Mouse (Mus musculus) liver, embryonic 16.5 days (tissue): ENCODE data around the gene Asap2. TPM values are rescaled to one million over a fixed set of nuclear protein-coding genes. Genes with fewer than 3 reads are reported as not detected.
A peak's percentile ranks its signal among the peaks of the same experiment; 100 is the strongest.
"Not testable (repeated sequence)": the region's sequence is repeated elsewhere in the genome, so short reads cannot be mapped to it uniquely, and the experiment has no call there.

ENCODE experiments used
- ATAC-seq: fragments of 200-750 bp; cut with Nextera tagmentation; 2 replicates; pipeline ENCODE4 v1.8.0; 2017; ENCODE audit warnings: low read depth, mild to moderate bottlenecking, moderate number of reproducible peaks, moderate library complexity
- H3K27ac ChIP-seq: fragments of 300-500 bp; sonication (generic); 2 replicates; pipeline ENCODE4 v1.5.1; 2014; ENCODE audit warnings: mild to moderate bottlenecking, low read length
- H3K27me3 ChIP-seq: fragments of 300-500 bp; sonication (generic); 2 replicates; pipeline ENCODE4 v1.6.1; 2014; ENCODE audit warnings: low read depth, low read length, mixed read lengths; ENCODE audit not compliant: control insufficient read depth, insufficient read depth
- H3K36me3 ChIP-seq: fragments of 300-500 bp; sonication (generic); 2 replicates; pipeline ENCODE4 v1.6.1; 2014; ENCODE audit warnings: mild to moderate bottlenecking; ENCODE audit not compliant: control insufficient read depth, insufficient read depth
- H3K4me1 ChIP-seq: fragments of 300-500 bp; sonication (generic); 2 replicates; pipeline ENCODE4 v1.6.1; 2014; ENCODE audit warnings: low read depth, low read length, mixed read lengths; ENCODE audit not compliant: control insufficient read depth
- H3K4me2 ChIP-seq: fragments of 300-500 bp; sonication (generic); 2 replicates; pipeline ENCODE4 v1.6.1; 2014; ENCODE audit warnings: low read depth, low read length, mixed read lengths
- H3K4me3 ChIP-seq: fragments of 300-500 bp; sonication (generic); 2 replicates; pipeline ENCODE4 v1.5.1; 2014; ENCODE audit warnings: low read depth, mild to moderate bottlenecking, low read length
- H3K9ac ChIP-seq: fragments of 300-500 bp; sonication (generic); 2 replicates; pipeline ENCODE4 v1.6.1; 2014; ENCODE audit warnings: low read depth, low read length
- H3K9me3 ChIP-seq: fragments of 300-500 bp; sonication (generic); replicated peaks from 2 replicates; pipeline ENCODE4 v1.6.1; 2016; ENCODE audit warnings: low read length; ENCODE audit not compliant: control insufficient read depth
- WGBS: fragments of 180-500 bp; shearing (Covaris S2); extraction: QIAGEN DNeasy Blood & Tissue Kit; methylation state at CpG from one replicate; pipeline ENCODE4 v1.1.7; 2014; ENCODE audit not compliant: insufficient replicate concordance; 5-methylcytosine and 5-hydroxymethylcytosine counted together
- polyA plus RNA-seq: library from polyadenylated mRNA; unstranded; fragments of >200 nt; fragmentation: Nextera tagmentation; extraction: Ambion mirVana; gene quantifications from 2 replicates; pipeline ENCODE4 v1.2.1, GENCODE M21; 2015

Asap2 gene
- polyA plus RNA-seq, 1 experiment from 2014 or later = 1.5 TPM

DNA sequence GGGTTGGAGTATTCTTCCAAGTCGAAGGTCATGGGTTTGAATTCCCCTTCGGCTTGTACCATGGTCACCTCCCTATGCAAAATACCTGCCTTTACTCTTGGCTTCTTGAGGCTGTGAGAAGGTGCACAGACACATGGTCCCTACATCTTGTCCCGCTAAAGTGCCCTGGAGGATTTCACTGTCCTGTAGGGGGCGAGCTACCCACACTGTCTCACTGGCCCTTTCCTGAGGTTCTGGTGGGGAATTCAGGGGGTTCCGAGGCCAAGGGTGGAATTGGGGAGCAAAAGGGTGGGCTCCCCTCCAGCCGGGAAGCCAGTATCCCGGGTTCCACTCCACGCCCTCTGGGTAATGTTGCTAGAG lies 120.8 kb downstream of the Asap2 start:
- Histone ChIP-seq H3K4me2 (peak overlapping the region; percentile 83), H3K27me3 (peaks cover 15% of the 10 kb centered on the region), H3K4me3 (peak overlapping the region; percentile 65), H3K9ac (peak overlapping the region; percentile 55)
- H3K36me3 ChIP-seq, H3K27ac ChIP-seq, H3K9me3 ChIP-seq, H3K4me1 ChIP-seq: not testable (repeated sequence)
- ATAC-seq = peak; percentile 44; the same call in 1 of the 2 replicates
- WGBS = under 1% methylated on average over 8 of the region's 8 CpGs

DNA sequence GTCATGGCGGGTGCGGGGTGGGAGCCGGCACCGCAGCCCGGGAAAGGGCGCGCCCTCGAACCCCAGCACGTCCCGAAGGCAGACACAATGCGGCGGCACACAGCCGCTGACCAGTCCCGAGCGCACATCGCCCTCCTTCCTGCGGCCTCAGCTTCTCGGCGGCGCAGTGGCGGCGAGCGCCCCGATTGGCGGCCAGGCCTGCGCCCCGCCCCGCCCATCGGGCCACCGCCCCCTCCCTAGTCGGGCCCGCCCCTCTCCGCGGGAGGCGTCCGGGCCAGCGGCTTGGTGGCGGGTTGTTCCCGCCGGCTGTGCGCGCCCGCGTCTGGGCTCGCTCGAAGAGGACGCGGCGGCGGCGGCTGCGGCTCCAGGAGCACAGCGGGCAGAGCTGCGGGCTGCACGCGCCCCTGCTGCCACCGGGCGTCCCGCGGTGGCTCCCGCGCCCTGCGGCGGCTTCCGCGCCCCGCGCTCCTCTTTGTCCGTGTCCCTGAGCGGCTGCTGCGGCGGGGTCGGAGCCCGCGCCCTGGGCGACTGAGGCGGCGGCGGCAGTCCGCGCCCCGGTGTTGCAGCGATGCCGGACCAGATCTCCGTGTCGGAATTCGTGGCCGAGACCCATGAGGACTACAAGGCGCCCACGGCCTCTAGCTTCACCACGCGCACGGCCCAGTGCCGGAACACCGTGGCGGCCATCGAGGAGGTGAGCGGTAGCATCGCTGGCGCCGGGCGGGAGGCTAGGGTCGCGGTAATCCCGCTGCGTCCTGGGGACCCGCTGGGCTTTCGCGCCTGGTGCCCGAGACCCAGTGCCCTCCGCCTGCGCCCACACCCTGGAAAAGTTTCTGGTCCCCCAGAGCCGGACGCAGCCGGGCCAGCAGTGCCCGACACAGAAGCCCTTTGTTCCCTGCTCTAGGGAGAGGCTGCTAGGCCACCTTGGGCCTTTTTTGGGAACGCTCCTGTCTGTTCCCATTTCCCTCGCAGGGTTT lies 121.5 kb downstream of the Asap2 start:
- ATAC-seq = peak; percentile 98
- Histone ChIP-seq H3K27ac (no peak overlapping the region), H3K27me3 (peaks cover 15% of the 10 kb centered on the region), H3K9me3 (no peaks in the 10 kb centered on the region), H3K9ac (peak overlapping the region; percentile 55), H3K36me3 (no peaks in the 10 kb centered on the region), H3K4me3 (peak overlapping the region; percentile 65), H3K4me2 (peak overlapping the region; percentile 83), H3K4me1 (no peaks in the 10 kb centered on the region; the same call in 1 of the 2 replicates)
- under 1% methylated on average over 102 of the region's 118 CpGs for WGBS

DNA sequence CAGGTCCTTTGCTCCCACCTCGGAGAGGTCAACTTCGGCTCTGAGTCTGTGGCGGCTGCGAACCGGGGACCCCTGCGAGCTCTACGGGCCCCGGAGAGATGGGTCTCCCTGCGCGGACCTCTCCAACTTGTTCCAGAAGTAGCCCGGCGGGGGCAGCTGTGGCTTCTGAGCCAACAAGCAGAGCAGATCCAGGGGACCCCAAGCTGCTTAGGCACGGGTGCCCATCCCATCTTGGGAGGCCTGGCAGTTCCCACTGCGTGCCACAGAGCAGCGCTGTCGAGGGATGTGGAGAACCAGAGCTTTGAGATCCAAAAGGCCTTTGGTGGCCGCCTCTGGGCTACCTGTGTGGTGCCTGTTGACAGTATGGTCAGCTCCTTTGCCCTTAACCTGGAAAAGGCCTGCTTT lies 122.2 kb downstream of the Asap2 start:
- H3K36me3 ChIP-seq = no peaks in the 10 kb centered on the region
- H3K27me3 ChIP-seq = peaks cover 15% of the 10 kb centered on the region
- H3K9me3 ChIP-seq = no peaks in the 10 kb centered on the region
- H3K4me3 ChIP-seq = peak overlapping the region; percentile 65
- peak overlapping the region; percentile 51; the same call in 1 of the 2 replicates for H3K9ac ChIP-seq
- peak overlapping the region; percentile 83 for H3K4me2 ChIP-seq
- no peak overlapping the region for H3K27ac ChIP-seq
- WGBS = under 1% methylated on average over 17 of the region's 17 CpGs
- H3K4me1 ChIP-seq = no peaks in the 10 kb centered on the region; the same call in 1 of the 2 replicates
- no peak for ATAC-seq

DNA sequence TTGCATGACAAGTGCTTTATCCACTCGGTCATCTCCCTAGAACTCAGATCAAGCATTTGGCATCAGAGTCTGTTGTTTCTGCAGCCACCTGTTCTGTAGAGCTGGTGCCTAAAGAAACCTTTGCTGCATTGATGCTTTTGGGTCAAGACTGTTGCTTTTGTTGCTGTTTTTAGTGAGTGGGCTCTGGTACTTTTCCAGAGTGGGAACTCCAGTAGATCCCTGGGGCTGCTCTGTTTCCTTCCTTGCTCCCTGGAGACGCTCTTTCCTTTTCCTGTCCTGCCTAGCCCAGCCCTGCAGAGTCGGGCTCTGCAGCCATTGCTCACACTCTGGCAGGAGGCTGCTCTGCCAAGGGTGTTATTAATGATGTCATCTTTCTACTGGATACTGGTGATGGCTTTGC lies 129.2 kb downstream of the Asap2 start:
- 39% methylated on average over 3 of the region's 3 CpGs for WGBS
- no peak overlapping the region for H3K9ac ChIP-seq
- H3K4me2 ChIP-seq = no peak overlapping the region
- no peaks in the 10 kb centered on the region for H3K27me3 ChIP-seq
- H3K9me3 ChIP-seq = no peaks in the 10 kb centered on the region
- no peak overlapping the region for H3K4me3 ChIP-seq
- H3K36me3 ChIP-seq = no peaks in the 10 kb centered on the region
- no peak overlapping the region for H3K27ac ChIP-seq
- ATAC-seq = no peak
- no peaks in the 10 kb centered on the region for H3K4me1 ChIP-seq

DNA sequence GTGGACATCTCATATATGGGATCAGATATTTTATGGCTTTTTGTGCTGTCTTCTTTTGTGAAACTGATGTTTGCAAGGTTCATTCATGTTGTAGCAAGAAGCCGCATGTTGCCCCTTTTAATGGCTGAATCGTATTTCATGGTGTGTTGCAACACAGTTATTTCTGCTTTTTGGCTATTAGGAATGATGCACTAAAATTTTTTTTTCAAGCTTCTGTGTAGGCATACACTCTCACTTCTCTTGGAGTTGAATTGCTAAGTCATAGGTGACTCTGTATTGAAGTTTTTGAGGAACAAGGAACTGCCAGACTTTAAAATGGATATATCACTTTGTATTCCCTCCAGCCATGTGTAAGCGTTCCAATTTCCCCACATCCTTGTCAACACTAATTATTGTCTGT lies 132.6 kb downstream of the Asap2 start:
- 60% methylated on average over 3 of the region's 3 CpGs for WGBS

DNA sequence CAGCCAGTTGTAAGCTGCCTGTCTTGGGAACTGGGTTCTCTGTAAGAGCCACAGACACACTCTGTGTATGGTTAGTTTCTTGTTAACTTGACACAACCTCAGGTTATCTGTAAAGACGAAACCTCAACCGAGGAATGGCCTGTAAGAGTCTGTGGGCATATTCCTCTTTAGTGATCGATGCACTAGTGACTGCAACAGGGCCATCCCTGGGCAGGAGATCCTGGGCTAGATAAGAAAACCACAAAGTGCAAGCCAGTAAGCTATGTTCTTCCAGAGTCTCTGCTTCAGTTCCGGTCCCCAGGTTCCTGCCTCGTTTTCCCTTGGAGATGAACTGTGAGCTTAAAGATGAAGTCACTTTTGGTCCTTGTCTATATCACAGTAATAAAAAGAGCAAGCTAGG lies 133.4 kb downstream of the Asap2 start:
- Histone ChIP-seq H3K4me1 (no peaks in the 10 kb centered on the region), H3K4me2 (no peak overlapping the region), H3K36me3 (no peaks in the 10 kb centered on the region), H3K27me3 (no peaks in the 10 kb centered on the region), H3K4me3 (no peak overlapping the region), H3K27ac (no peak overlapping the region), H3K9me3 (no peaks in the 10 kb centered on the region), H3K9ac (no peak overlapping the region)
- no peak for ATAC-seq
- 17% methylated on average over 5 of the region's 5 CpGs for WGBS

More for the DNA sequence above, 132.6 kb downstream of the Asap2 start:
- no peaks in the 10 kb centered on the region for H3K4me1 ChIP-seq
- no peak overlapping the region for H3K27ac ChIP-seq
- no peaks in the 10 kb centered on the region for H3K36me3 ChIP-seq
- no peak overlapping the region for H3K9ac ChIP-seq
- no peak overlapping the region for H3K4me3 ChIP-seq
- no peak for ATAC-seq
- no peak overlapping the region for H3K4me2 ChIP-seq
- H3K9me3 ChIP-seq = no peaks in the 10 kb centered on the region
- no peaks in the 10 kb centered on the region for H3K27me3 ChIP-seq

DNA sequence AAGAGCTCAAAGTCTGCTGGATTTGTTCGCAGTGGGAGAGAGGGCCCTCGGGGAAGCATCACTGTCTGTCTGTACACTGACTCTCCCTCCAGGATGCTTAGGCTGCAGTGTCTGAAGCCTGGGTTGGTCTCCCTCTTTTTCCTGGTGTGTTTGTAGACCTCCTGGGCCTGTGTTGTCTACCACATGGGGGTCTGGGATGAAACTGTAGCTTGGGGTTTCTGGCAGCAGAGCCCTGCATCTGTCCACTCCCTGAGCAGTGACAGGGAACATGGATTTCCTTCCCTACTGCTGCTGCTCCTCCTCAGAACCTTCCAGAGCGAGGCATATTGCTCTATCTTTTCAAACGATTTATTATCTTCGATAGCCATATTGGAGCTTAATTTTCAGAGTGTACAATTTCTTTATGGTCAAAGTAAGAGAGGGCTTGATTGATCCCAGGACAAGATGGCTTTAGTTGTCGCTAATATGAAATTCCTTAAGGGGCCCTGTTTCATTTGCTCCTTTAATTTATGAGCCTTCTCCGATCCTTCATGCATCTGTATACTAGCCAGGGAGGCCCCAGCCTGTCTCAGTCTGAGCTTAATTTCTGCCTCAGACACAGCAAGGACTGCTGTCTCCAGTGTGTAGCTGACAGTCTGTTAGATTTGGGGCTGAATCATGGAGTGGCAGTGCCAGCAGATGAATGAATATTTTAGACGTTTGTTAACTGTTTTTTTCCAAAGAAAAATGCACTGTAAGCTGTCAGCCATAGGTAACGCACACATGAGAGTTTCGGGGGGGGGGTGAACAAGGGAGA lies 135.6 kb downstream of the Asap2 start:
- no peaks in the 10 kb centered on the region for H3K27me3 ChIP-seq
- H3K9ac ChIP-seq = no peak overlapping the region
- no peak overlapping the region for H3K4me2 ChIP-seq
- no peak for ATAC-seq
- 57% methylated on average over 10 of the region's 10 CpGs for whole genome bisulfite sequencing
- H3K9me3 ChIP-seq = no peaks in the 10 kb centered on the region
- H3K27ac ChIP-seq = no peak overlapping the region
- H3K4me3 ChIP-seq = no peak overlapping the region
- peaks cover 3% of the 10 kb centered on the region for H3K4me1 ChIP-seq
- H3K36me3 ChIP-seq = no peaks in the 10 kb centered on the region

DNA sequence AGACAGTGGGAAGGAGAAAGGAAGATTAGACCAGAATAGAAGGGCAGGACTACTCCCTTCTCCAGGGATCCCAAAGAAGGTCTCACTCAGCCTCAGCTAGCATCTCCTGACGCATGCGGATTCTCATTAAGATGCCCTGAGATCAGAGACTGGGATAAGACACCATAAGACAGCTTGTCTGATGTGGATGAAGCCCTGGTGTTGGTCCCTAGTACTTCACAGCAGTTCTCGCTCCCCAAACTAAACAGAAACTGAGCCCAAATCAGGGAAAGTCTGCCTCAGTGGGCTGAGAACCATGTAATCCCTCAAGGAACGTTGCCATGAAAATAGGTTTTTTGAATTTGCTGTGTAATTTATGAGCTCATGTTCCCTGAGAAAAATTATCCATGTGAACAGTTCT lies 136.3 kb downstream of the Asap2 start:
- Histone ChIP-seq H3K4me3 (no peak overlapping the region), H3K4me1 (peaks cover 3% of the 10 kb centered on the region), H3K9ac (no peak overlapping the region), H3K4me2 (no peak overlapping the region), H3K36me3 (no peaks in the 10 kb centered on the region), H3K27me3 (no peaks in the 10 kb centered on the region), H3K9me3 (no peaks in the 10 kb centered on the region), H3K27ac (no peak overlapping the region)
- 73% methylated on average over 4 of the region's 4 CpGs for WGBS
- ATAC-seq = no peak
